Mouse (Mus musculus) kidney, embryonic 14.5 days (tissue): ENCODE measurements around the gene Blvra. TPM values are rescaled to one million over a fixed set of nuclear protein-coding genes. Genes with fewer than 3 reads are reported as not detected.
"Not testable (repeated sequence)": the region's sequence is repeated elsewhere in the genome, so short reads cannot be mapped to it uniquely, and the experiment has no call there.

ENCODE experiments used
- ATAC-seq: fragments of 200-750 bp; cut with Nextera tagmentation; 2 replicates; pipeline ENCODE4 v1.8.0; 2017; ENCODE audit warnings: moderate number of reproducible peaks, mild to moderate bottlenecking, moderate TSS enrichment, moderate library complexity; ENCODE audit not compliant: low FRiP score, low TSS enrichment
- H3K27ac ChIP-seq: fragments of 300-500 bp; sonication (generic); 2 replicates; pipeline ENCODE4 v1.5.1; 2014; ENCODE audit warnings: low read depth, mild to moderate bottlenecking, low read length, moderate library complexity, mixed read lengths
- H3K27me3 ChIP-seq: fragments of 300-500 bp; sonication (generic); 2 replicates; pipeline ENCODE4 v1.6.1; 2014; ENCODE audit warnings: mild to moderate bottlenecking, low read length; ENCODE audit not compliant: control insufficient read depth, insufficient read depth
- H3K36me3 ChIP-seq: fragments of 300-500 bp; sonication (generic); 2 replicates; pipeline ENCODE4 v1.6.1; 2014; ENCODE audit warnings: low read length, mixed read lengths; ENCODE audit not compliant: control insufficient read depth, insufficient read depth
- H3K4me1 ChIP-seq: fragments of 300-500 bp; sonication (generic); 2 replicates; pipeline ENCODE4 v1.6.1; 2014; ENCODE audit warnings: low read length, mixed read lengths; ENCODE audit not compliant: control insufficient read depth, insufficient read depth
- H3K4me2 ChIP-seq: fragments of 300-500 bp; sonication (generic); replicated peaks from 2 replicates; pipeline ENCODE4 v1.6.1; 2014; ENCODE audit warnings: low read depth, mild to moderate bottlenecking, low read length
- H3K4me3 ChIP-seq: fragments of 300-500 bp; sonication (generic); 2 replicates; pipeline ENCODE4 v1.5.1; 2014; ENCODE audit warnings: mild to moderate bottlenecking, low read length
- H3K9ac ChIP-seq: fragments of 300-500 bp; sonication (generic); 2 replicates; pipeline ENCODE4 v1.6.1; 2014; ENCODE audit warnings: low read depth, mild to moderate bottlenecking, low read length, moderate library complexity
- H3K9me3 ChIP-seq: fragments of 300-500 bp; sonication (generic); 2 replicates; pipeline ENCODE4 v1.6.1; 2016; ENCODE audit warnings: low read length; ENCODE audit not compliant: control insufficient read depth
- WGBS: fragments of 180-500 bp; shearing (Covaris S2); extraction: QIAGEN DNeasy Blood & Tissue Kit; methylation state at CpG from one replicate; pipeline ENCODE4 v1.1.7; 2014; 5-methylcytosine and 5-hydroxymethylcytosine counted together
- polyA plus RNA-seq: library from polyadenylated mRNA; unstranded; fragments of >200 nt; fragmentation: Nextera tagmentation; extraction: Ambion mirVana; gene quantifications from 2 replicates; pipeline ENCODE4 v1.2.1, GENCODE M21; 2014

Gene Blvra
- polyA plus RNA-seq, 1 experiment from 2014 or later = 39.6 TPM

GRCm38 (mm10) chr2:127131353-127131752, 60.9 kb downstream of the Blvra start:
- no peak overlapping the region for H3K4me2 ChIP-seq
- no peak overlapping the region for H3K4me3 ChIP-seq
- no peaks in the 10 kb centered on the region for H3K9me3 ChIP-seq
- ATAC-seq = no peak
- no peaks in the 10 kb centered on the region for H3K27me3 ChIP-seq
- H3K9ac ChIP-seq = no peak overlapping the region
- H3K27ac ChIP-seq = no peak overlapping the region
- peaks cover 12% of the 10 kb centered on the region for H3K4me1 ChIP-seq
- H3K36me3 ChIP-seq = peaks cover 13% of the 10 kb centered on the region
- WGBS = 59% methylated on average over 8 of the region's 8 CpGs

DNA sequence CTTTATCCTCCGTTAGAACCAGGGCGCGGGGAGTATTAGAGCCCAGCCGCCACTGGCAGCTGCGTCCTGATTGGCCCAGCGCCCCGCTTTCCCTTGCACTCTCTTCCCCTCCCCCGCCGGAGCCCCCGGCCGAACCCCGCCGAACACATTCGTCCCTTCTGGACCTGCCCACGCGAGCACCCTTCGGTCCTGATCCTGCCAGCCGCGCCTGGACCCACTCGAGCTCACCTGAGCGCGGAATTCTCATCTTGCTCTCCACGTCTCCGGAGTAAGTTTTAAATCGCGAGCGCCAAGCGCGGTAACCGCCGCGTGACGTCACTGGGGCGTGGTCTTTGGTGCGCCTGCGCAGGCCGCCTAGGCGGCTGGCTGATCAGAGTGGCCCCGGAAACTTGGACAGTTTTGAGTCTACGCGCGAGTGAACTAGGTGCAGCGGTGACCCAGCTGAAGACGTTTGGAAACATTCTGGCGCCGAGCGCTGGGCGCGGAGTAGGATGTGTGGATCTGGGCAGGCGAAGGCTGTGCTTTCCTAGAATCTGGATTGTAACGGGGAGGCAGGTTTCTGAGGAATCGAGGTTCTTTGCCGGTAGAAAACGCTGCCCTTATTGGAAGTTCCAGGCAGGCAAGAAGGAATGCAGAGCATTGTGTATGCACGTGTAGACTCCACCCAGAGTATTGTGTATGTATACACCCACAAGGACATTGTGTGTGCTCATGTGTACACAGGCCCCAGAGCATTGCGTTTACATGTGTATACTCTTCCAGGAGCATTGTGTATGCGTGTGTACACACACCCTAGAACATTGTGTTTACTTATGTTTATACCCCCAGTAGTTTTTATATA, 63.4 kb downstream of the Blvra start, which contains the start of gene Ncaph:
Gene Ncaph (minus strand): TSS at position 334 of the 841 bp plus-strand sequence.
- Histone ChIP-seq H3K27ac (peak within 1 kb of the TSS; percentile 87), H3K4me1 (peaks cover 21% of the 10 kb centered on the region), H3K4me3 (peak within 1 kb of the TSS; percentile 62), H3K4me2 (peak within 1 kb of the TSS; percentile 76), H3K36me3 (no peaks in the 10 kb centered on the region), H3K9me3 (no peaks in the 10 kb centered on the region), H3K9ac (peak within 1 kb of the TSS; percentile 72), H3K27me3 (no peaks in the 10 kb centered on the region)
- 2% methylated on average over 56 of the region's 57 CpGs for WGBS
- peak; percentile 91 for ATAC-seq

GRCm38 (mm10) chr2:127135255-127135654, 64.8 kb downstream of the Blvra start:
- not testable (repeated sequence) for H3K27ac ChIP-seq, H3K9me3 ChIP-seq, H3K27me3 ChIP-seq, H3K36me3 ChIP-seq, H3K4me2 ChIP-seq, H3K9ac ChIP-seq, ATAC-seq, H3K4me3 ChIP-seq
- 43% methylated on average over 2 of the region's 3 CpGs for WGBS
- peaks cover 21% of the 10 kb centered on the region for H3K4me1 ChIP-seq

GRCm38 (mm10) chr2:127136979-127137378, 66.5 kb downstream of the Blvra start:
- Histone ChIP-seq H3K9me3 (no peaks in the 10 kb centered on the region), H3K4me3 (no peak overlapping the region), H3K4me1 (peaks cover 17% of the 10 kb centered on the region), H3K36me3 (peaks cover 14% of the 10 kb centered on the region; the same call in 1 of the 2 replicates), H3K27me3 (no peaks in the 10 kb centered on the region), H3K27ac (peak overlapping the region; percentile 48; the same call in 1 of the 2 replicates), H3K9ac (no peak overlapping the region), H3K4me2 (no peak overlapping the region)
- 25% methylated on average over 5 of the region's 5 CpGs for WGBS
- ATAC-seq = peak; percentile 47

DNA sequence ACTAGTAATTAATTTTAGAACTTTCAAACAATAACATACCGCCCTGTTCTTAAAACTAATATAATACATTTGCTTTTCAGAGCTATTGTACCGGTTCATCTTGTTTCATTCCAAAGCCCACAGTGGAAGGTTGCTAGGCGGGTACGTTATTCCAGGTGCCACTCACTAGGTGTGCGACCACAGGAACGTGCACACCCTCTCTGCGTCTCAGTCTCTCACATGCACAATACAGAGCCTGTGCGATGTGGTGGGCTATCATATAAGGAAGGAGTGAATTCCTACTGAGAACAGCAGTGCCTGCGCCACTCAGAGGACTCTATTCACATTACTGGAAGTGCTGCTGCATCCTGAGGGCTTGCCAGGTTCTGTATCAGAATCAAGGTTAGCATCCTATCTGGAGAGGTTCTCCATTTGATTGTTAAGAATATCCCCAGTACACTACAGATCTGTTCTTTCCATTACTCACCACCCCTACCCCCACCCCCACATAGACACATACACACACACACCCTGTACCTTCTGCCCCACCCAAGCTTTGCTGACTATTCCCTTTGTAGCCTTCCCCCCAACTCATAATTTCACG, 67.5 kb downstream of the Blvra start:
- Histone ChIP-seq H3K4me1 (peaks cover 9% of the 10 kb centered on the region; the same call in 1 of the 2 replicates), H3K9me3 (no peaks in the 10 kb centered on the region), H3K27ac (no peak overlapping the region), H3K36me3 (peaks cover 14% of the 10 kb centered on the region; the same call in 1 of the 2 replicates), H3K9ac (no peak overlapping the region), H3K27me3 (no peaks in the 10 kb centered on the region), H3K4me2 (no peak overlapping the region), H3K4me3 (no peak overlapping the region)
- no peak for ATAC-seq
- 82% methylated on average over 10 of the region's 10 CpGs for WGBS

GRCm38 (mm10) chr2:127138449-127138848, 68.0 kb downstream of the Blvra start:
- Histone ChIP-seq H3K4me2 (no peak overlapping the region), H3K4me3 (no peak overlapping the region), H3K36me3 (peaks cover 14% of the 10 kb centered on the region; the same call in 1 of the 2 replicates), H3K4me1 (peaks cover 9% of the 10 kb centered on the region; the same call in 1 of the 2 replicates), H3K27me3 (no peaks in the 10 kb centered on the region), H3K27ac (no peak overlapping the region), H3K9ac (no peak overlapping the region), H3K9me3 (no peaks in the 10 kb centered on the region)
- ATAC-seq = no peak
- WGBS = 78% methylated on average over 4 of the region's 4 CpGs

DNA sequence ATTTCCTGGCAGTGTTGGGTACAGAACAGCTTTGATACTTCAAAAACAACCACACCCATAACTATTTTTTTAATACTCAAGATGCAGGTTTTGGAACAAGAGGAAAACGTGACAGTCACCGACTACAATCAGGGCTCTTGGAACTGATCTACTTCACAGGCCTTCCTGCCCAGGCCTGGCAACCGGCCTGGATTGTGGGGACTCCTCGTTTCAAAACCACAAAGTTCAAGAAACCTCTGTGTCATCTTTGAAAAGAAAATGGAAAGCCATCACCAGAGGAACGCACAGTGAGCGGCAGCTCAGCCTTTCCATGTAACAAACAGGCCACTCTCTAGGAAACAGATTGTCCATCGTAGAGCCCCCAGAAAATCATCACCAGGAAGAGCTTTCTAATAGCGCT, 68.6 kb downstream of the Blvra start:
- H3K36me3 ChIP-seq = peaks cover 14% of the 10 kb centered on the region; the same call in 1 of the 2 replicates
- WGBS = 95% methylated on average over 8 of the region's 8 CpGs
- no peak overlapping the region for H3K4me3 ChIP-seq
- ATAC-seq = no peak
- H3K9me3 ChIP-seq = no peaks in the 10 kb centered on the region
- no peak overlapping the region for H3K9ac ChIP-seq
- H3K27ac ChIP-seq = no peak overlapping the region
- no peaks in the 10 kb centered on the region for H3K27me3 ChIP-seq
- no peak overlapping the region for H3K4me2 ChIP-seq
- H3K4me1 ChIP-seq = peaks cover 9% of the 10 kb centered on the region; the same call in 1 of the 2 replicates

- Histone ChIP-seq H3K36me3 (peaks cover 14% of the 10 kb centered on the region; the same call in 1 of the 2 replicates), H3K27ac (no peak overlapping the region), H3K4me1 (peaks cover 9% of the 10 kb centered on the region; the same call in 1 of the 2 replicates), H3K4me2 (no peak overlapping the region), H3K9ac (no peak overlapping the region), H3K9me3 (no peaks in the 10 kb centered on the region), H3K4me3 (no peak overlapping the region), H3K27me3 (no peaks in the 10 kb centered on the region)
- WGBS = 96% methylated on average over 1 of the region's 1 CpGs
- ATAC-seq = no peak
These were observed 69.1 kb downstream of the Blvra start for GRCm38 (mm10) chr2:127139605-127140004.

DNA sequence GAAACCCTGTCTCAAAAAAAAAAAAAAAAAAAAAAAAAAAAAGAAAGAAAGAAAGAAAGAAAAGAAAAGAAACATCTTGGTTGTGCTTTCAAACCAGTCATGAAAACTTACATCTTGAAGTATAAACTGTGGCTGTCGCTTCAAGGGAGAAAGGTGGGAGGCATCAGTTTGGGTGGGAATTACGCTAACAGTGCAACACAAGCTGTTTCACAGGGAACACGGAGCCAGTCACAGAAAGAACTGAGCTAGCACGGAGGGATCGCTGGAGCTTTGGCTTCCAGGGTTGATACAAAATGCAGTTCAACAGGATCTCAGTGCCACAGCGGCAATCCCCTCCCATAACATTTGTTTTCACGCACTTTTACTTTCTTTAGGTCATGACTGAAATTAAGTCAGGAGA, 69.5 kb downstream of the Blvra start:
- Histone ChIP-seq H3K4me3 (no peak overlapping the region), H3K9me3 (no peaks in the 10 kb centered on the region), H3K27me3 (no peaks in the 10 kb centered on the region), H3K27ac (no peak overlapping the region), H3K36me3 (peaks cover 14% of the 10 kb centered on the region; the same call in 1 of the 2 replicates), H3K4me2 (no peak overlapping the region), H3K4me1 (peaks cover 9% of the 10 kb centered on the region; the same call in 1 of the 2 replicates), H3K9ac (no peak overlapping the region)
- 91% methylated on average over 7 of the region's 7 CpGs for WGBS
- ATAC-seq = no peak
